Mouse (Mus musculus): Measurements from ENCODE around the gene Twf1. TPM values are rescaled to one million over a fixed set of nuclear protein-coding genes. Genes with fewer than 3 reads are reported as not detected.

Gene Twf1
- 53.0 TPM for total RNA-seq (2023)

GRCm38 (mm10) chr15:94589219-94590075 is at the start of gene Twf1:
Gene Twf1, minus strand, starts transcription at chr15:94589889.

GRCm38 (mm10) chr15:94628830-94629601 is 39.3 kb upstream of the Twf1 start, which contains the start of gene Tmem117:
Gene Tmem117, plus strand, starts transcription at chr15:94629232.

GRCm38 (mm10) chr15:94543409-94544051 is 46.2 kb downstream of the Twf1 start, which contains the start of the genes Pus7l and Irak4:
Gene Pus7l, minus strand, starts transcription at chr15:94543547.
Gene Irak4, plus strand, starts transcription at chr15:94543643.

Other genes with a start within 250 kb of the Twf1 start
- gene Adamts20, start 124.5 kb downstream of the Twf1 start, total RNA-seq (2023) = 1.0 TPM
- gene Pus7l, start 46.3 kb downstream of the Twf1 start, total RNA-seq (2023) = 11.5 TPM
- gene Irak4, start 46.2 kb downstream of the Twf1 start, total RNA-seq (2023) = 19.0 TPM
- not detected for gene Tmem117, start 39.3 kb upstream of the Twf1 start, total RNA-seq (2023)